ENCODE assay signal across 22 mouse cellular contexts in the genomic region with DNA sequence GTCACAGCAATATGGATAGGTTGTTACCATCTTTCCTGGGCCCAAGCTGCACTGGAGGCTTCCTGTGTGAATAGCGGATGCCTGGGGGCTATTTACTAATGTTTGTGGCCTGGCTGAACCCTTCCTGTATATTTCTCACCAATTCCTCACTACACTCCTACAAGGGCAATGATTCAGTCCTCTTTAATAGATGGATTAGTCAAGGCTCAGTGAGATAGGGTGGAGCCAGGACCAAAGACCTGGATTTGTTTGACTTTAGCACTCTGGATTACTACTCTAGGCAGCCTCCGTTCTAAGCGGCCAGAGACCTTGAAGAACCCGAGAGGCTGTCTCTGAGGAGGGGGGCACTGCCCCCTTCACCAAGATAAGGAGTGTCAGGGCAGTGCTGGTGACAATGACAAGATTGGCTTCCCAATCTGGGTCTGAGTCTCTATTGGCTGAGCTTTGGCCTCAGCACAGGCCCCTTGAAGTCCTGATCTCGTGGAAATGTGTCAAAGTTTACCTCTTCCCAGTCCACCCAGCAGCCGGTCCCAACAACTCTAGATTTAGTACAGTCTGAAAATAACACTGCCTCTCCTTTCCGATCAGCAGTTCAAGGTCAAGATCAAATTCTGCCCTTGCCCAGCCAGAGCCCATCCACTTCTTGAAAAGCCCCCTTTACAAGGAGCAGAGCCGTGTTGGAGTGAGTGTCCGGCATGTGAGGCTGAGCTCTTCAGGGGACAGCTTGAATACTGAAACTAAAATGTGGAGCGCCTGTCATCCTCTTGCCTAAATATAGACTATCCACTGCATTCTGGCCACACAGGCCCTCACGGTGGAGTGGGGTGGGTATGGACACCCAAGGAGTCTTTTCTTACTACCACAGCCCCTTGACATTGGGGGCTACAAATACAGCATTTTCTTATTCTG.
DNase-seq lines count a peak whose midpoint lies in the region; ATAC-seq and TF ChIP-seq lines count a peak whose summit lies in the region.
"Had no signal": no experiment of that assay in that cellular context is flagged by ENCODE, and none has a peak within 500 bp of the region (broad histone marks: within the 10 kb centered on the region; RNA-seq: fewer than 3 reads in every experiment).

No protein-coding gene starts in this region.

- H3K4me1 ChIP-seq in spleen, adult 2 months (ENCODE audit: control insufficient read depth, insufficient read depth, insufficient read length) = no peaks in the 10 kb centered on the region
- peaks cover 28% of the 10 kb centered on the region for H3K4me1 ChIP-seq in heart, embryonic 10.5 days
- peaks cover 8% of the 10 kb centered on the region for H3K4me1 ChIP-seq in heart, postnatal 0 days (ENCODE audit: control insufficient read depth, insufficient read depth)
- no peaks in the 10 kb centered on the region for H3K4me1 ChIP-seq in midbrain, embryonic 13.5 days (replicated peaks)
- H3K4me1 ChIP-seq: limb, embryonic 10.5 days; midbrain, embryonic 15.5 days had no signal

- no peak overlapping the region for H3K4me3 ChIP-seq in spleen, adult 2 months (ENCODE audit: extremely low read depth, insufficient read depth, insufficient read length)
- no peak overlapping the region; the same call in 1 of the 2 replicates for H3K4me3 ChIP-seq in heart, embryonic 10.5 days
- H3K4me3 ChIP-seq in heart, postnatal 0 days (ENCODE audit: low read depth, low read length) = no peak overlapping the region
- H3K4me3 ChIP-seq in midbrain, embryonic 13.5 days (replicated peaks) = no peak overlapping the region
- H3K4me3 ChIP-seq: forebrain, embryonic 15.5 days; left cerebral cortex, adult 2 months; limb, embryonic 10.5 days; lung, embryonic 15.5 days; midbrain, embryonic 15.5 days; myocyte had no signal

- H3K4me2 ChIP-seq in heart, postnatal 0 days (ENCODE audit: low read depth, low read length) = peak overlapping the region; percentile 37
- no peak overlapping the region for H3K4me2 ChIP-seq in midbrain, embryonic 13.5 days (replicated peaks)
- H3K4me2 ChIP-seq: forebrain, embryonic 15.5 days; hindbrain, embryonic 14.5 days; liver, embryonic 11.5 days; lung, embryonic 15.5 days; midbrain, embryonic 15.5 days had no signal

- no peaks in the 10 kb centered on the region for H3K9me3 ChIP-seq in heart, embryonic 10.5 days
- no peaks in the 10 kb centered on the region for H3K9me3 ChIP-seq in heart, postnatal 0 days (replicated peaks; ENCODE audit: control insufficient read depth, low read length)
- no peaks in the 10 kb centered on the region for H3K9me3 ChIP-seq in midbrain, embryonic 13.5 days
- H3K9me3 ChIP-seq: forebrain, embryonic 15.5 days; limb, embryonic 10.5 days; lung, embryonic 15.5 days; midbrain, embryonic 15.5 days had no signal

- 84% methylated on average over 11 of the region's 11 CpGs for WGBS in spleen, adult 2 months
- WGBS in heart, embryonic 10.5 days = 35% methylated on average over 11 of the region's 11 CpGs
- WGBS in heart, postnatal 0 days = 30% methylated on average over 11 of the region's 11 CpGs
- 72% methylated on average over 11 of the region's 11 CpGs for whole genome bisulfite sequencing in midbrain, embryonic 13.5 days

- H3K9ac ChIP-seq in heart, postnatal 0 days (replicated peaks; ENCODE audit: low read depth, low read length) = no peak overlapping the region
- H3K9ac ChIP-seq in midbrain, embryonic 13.5 days (replicated peaks) = no peak overlapping the region
- H3K9ac ChIP-seq: forebrain, embryonic 15.5 days; hindbrain, embryonic 14.5 days; lung, embryonic 15.5 days; midbrain, embryonic 15.5 days had no signal

- ATAC-seq in heart, postnatal 0 days (ENCODE audit: insufficient read depth, low read depth) = peak; percentile 86
- ATAC-seq in midbrain, embryonic 13.5 days = no peak
- ATAC-seq: forebrain, embryonic 15.5 days; intestine, embryonic 16.5 days; midbrain, embryonic 15.5 days had no signal

- H3K27me3 ChIP-seq in spleen, adult 2 months (ENCODE audit: control insufficient read depth, insufficient read depth, low read length) = no peaks in the 10 kb centered on the region
- no peaks in the 10 kb centered on the region for H3K27me3 ChIP-seq in heart, embryonic 10.5 days (ENCODE audit: insufficient read depth, poor library complexity, severe bottlenecking)
- H3K27me3 ChIP-seq in heart, postnatal 0 days (ENCODE audit: control insufficient read depth, insufficient read depth, low read length) = no peaks in the 10 kb centered on the region
- no peaks in the 10 kb centered on the region for H3K27me3 ChIP-seq in midbrain, embryonic 13.5 days
- H3K27me3 ChIP-seq: lung, embryonic 15.5 days; midbrain, embryonic 15.5 days had no signal

- no peaks in the 10 kb centered on the region for H3K36me3 ChIP-seq in spleen, adult 2 months (ENCODE audit: control insufficient read depth, insufficient read depth, low read length)
- no peaks in the 10 kb centered on the region for H3K36me3 ChIP-seq in heart, embryonic 10.5 days
- H3K36me3 ChIP-seq in heart, postnatal 0 days (replicated peaks; ENCODE audit: control insufficient read depth, insufficient read depth, low read length) = no peaks in the 10 kb centered on the region
- H3K36me3 ChIP-seq in midbrain, embryonic 13.5 days = no peaks in the 10 kb centered on the region
- H3K36me3 ChIP-seq: forebrain, embryonic 15.5 days; limb, embryonic 10.5 days; lung, embryonic 15.5 days; midbrain, embryonic 15.5 days had no signal

- H3K27ac ChIP-seq in spleen, adult 2 months (ENCODE audit: insufficient read depth, low read length) = peak overlapping the region; percentile 29; the same call in 1 of the 2 replicates
- peak overlapping the region; percentile 87 for H3K27ac ChIP-seq in heart, embryonic 10.5 days
- peak overlapping the region; percentile 96 for H3K27ac ChIP-seq in heart, postnatal 0 days (ENCODE audit: low read depth)
- no peak overlapping the region for H3K27ac ChIP-seq in midbrain, embryonic 13.5 days
- H3K27ac ChIP-seq: forebrain, embryonic 15.5 days; hindbrain, embryonic 14.5 days; left cerebral cortex, adult 2 months; limb, embryonic 10.5 days; lung, embryonic 15.5 days; midbrain, embryonic 15.5 days; stomach, postnatal 0 days had no signal

- no peak for TF ChIP-seq CTCF in spleen, adult 2 months (IDR thresholded peaks at IDR 0.05; ENCODE audit: extremely low read depth, insufficient read depth, insufficient read length, insufficient replicate concordance)
- TF ChIP-seq CTCF in heart, postnatal 0 days (IDR thresholded peaks at IDR 0.05; ENCODE audit: low read depth) = no peak

- DNase-seq in spleen, adult 2 months (ENCODE audit: low read depth in 1 of 2, low spot score in 2 of 2) = no peak
- no peak for DNase-seq in spleen, adult 12 weeks (ENCODE audit: low spot score)
- DNase-seq in heart, embryonic 10.5 days (ENCODE audit: low spot score) = peak; percentile 86
- DNase-seq in heart, postnatal 0 days (ENCODE audit: low spot score) = peak; percentile 79
- no peak for DNase-seq in layer of hippocampus, postnatal 36 days
- DNase-seq in MN1 (ENCODE audit: low spot score) = no peak
- DNase-seq: adrenal gland, postnatal 14 days; cerebellum, adult 11 months; cerebellum, postnatal 14 days; embryo, embryonic 11 days; kidney, postnatal 36 days had no signal

- TF ChIP-seq EP300 in heart, postnatal 0 days (IDR thresholded peaks at IDR 0.05; ENCODE audit: low read depth) = peak; percentile 77; the same call in 1 of the 2 replicates

- no peak for TF ChIP-seq POLR2A in spleen, adult 2 months (IDR thresholded peaks at IDR 0.05; ENCODE audit: low read depth, low read length)

Comparison
In these comparisons a context has a peak if more than half of its experiments do, and no peak if none do; other contexts are left out.
1. DNase-seq: peak in heart, embryonic 10.5 days (single experiment) and heart, postnatal 0 days (single experiment); none in spleen, adult 2 months (0 of 2), spleen, adult 12 weeks (single experiment), layer of hippocampus, postnatal 36 days (0 of 2) and MN1 (single experiment).